Mouse (Mus musculus) CH12.LX (cell line): ENCODE data around the gene Ubxn10.

Experiments used
- CTCF ChIP-seq, 2 experiments: IDR thresholded peaks in 1 of 2; conservative IDR thresholded peaks in 1 of 2; 2 replicates each; pipeline ENCODE4 v1.5.1; 2011 to 2012; ENCODE audit warnings: low read depth in 2 of 2, low read length in 2 of 2, improper control_type of control experiment in 1 of 2, inconsistent platforms in 1 of 2, mild to moderate bottlenecking in 1 of 2, moderate library complexity in 1 of 2
- ELF1 ChIP-seq: IDR thresholded peaks from 2 replicates; pipeline ENCODE4 v1.6.1; 2014; ENCODE audit warnings: low read depth, mild to moderate bottlenecking, inconsistent platforms, low read length, improper control_type of control experiment
- EP300 ChIP-seq: IDR thresholded peaks from 2 replicates; pipeline ENCODE4 v1.6.1; 2011; ENCODE audit warnings: low read length, improper control_type of control experiment
- ETS1 ChIP-seq: conservative IDR thresholded peaks from 2 replicates; pipeline ENCODE4 v1.6.1; 2012; ENCODE audit warnings: low read depth, mild to moderate bottlenecking, inconsistent platforms, low read length, improper control_type of control experiment, moderate library complexity
- MAFK ChIP-seq: IDR thresholded peaks from 2 replicates; pipeline ENCODE4 v1.6.1; 2011; ENCODE audit warnings: low read length, improper control_type of control experiment; ENCODE audit not compliant: insufficient replicate concordance
- MAX ChIP-seq: IDR thresholded peaks from 2 replicates; pipeline ENCODE4 v1.6.1; 2011; ENCODE audit warnings: low read length, improper control_type of control experiment
- MEF2A ChIP-seq: IDR thresholded peaks from 2 replicates; pipeline ENCODE4 v1.6.1; 2014; ENCODE audit warnings: low read depth, mild to moderate bottlenecking, inconsistent platforms, low read length, improper control_type of control experiment, borderline replicate concordance
- MXI1 ChIP-seq: IDR thresholded peaks from 2 replicates; pipeline ENCODE4 v1.6.1; 2011; ENCODE audit warnings: mild to moderate bottlenecking, low read depth, low read length, improper control_type of control experiment
- NRF1 ChIP-seq: IDR thresholded peaks from 2 replicates; pipeline ENCODE4 v1.6.1; 2014; ENCODE audit warnings: low read depth, mild to moderate bottlenecking, inconsistent platforms, low read length, improper control_type of control experiment, moderate library complexity
- POLR2A ChIP-seq: IDR thresholded peaks from 2 replicates; pipeline ENCODE4 v1.6.1; 2011; ENCODE audit warnings: low read depth, mild to moderate bottlenecking, improper control_type of control experiment, low read length
- POLR2AphosphoS2 ChIP-seq: IDR thresholded peaks from 2 replicates; pipeline ENCODE4 v1.6.1; 2011; ENCODE audit warnings: low read depth, low read length, improper control_type of control experiment
- UBTF ChIP-seq: IDR thresholded peaks from 2 replicates; pipeline ENCODE4 v1.6.1; 2012; ENCODE audit warnings: low read depth, mild to moderate bottlenecking, inconsistent platforms, low read length, improper control_type of control experiment, moderate library complexity
- USF1 ChIP-seq: IDR thresholded peaks from 2 replicates; pipeline ENCODE4 v1.6.1; 2014; ENCODE audit warnings: low read depth, mild to moderate bottlenecking, inconsistent platforms, low read length, improper control_type of control experiment
- ZMIZ1 ChIP-seq: IDR thresholded peaks from 2 replicates; pipeline ENCODE4 v1.6.1; 2012; ENCODE audit warnings: low read depth, mild to moderate bottlenecking, inconsistent platforms, low read length, improper control_type of control experiment

- TF ChIP-seq CTCF (conservative IDR thresholded peaks at IDR 0.05 in 1 of 2, IDR thresholded peaks at IDR 0.05 in 1 of 2; ENCODE audit: low read depth in 2 of 2, low read length in 2 of 2) (no peak), POLR2A (no peak), MXI1 (no peak), EP300 (no peak), MEF2A (no peak), USF1 (no peak), ETS1 (no peak), NRF1 (no peak), ELF1 (no peak), UBTF (no peak), POLR2AphosphoS2 (no peak), ZMIZ1 (no peak), MAX (no peak), MAFK (no peak)
These were observed 18.5 kb upstream of the Ubxn10 start for GRCm38 (mm10) chr4:138755439-138755838.
